Mouse (Mus musculus) forebrain, embryonic 12.5 days (tissue): ENCODE measurements around the gene Tmc4. TPM values are rescaled to one million over a fixed set of nuclear protein-coding genes. Genes with fewer than 3 reads are reported as not detected.
"Not testable (repeated sequence)": the region's sequence is repeated elsewhere in the genome, so short reads cannot be mapped to it uniquely, and the experiment has no call there.

Experiments used
- ATAC-seq: fragments of 200-750 bp; cut with Nextera tagmentation; 2 replicates; pipeline ENCODE4 v1.8.0; 2017; ENCODE audit warnings: moderate TSS enrichment; ENCODE audit not compliant: low FRiP score
- H3K27ac ChIP-seq: fragments of 300-500 bp; sonication (generic); 2 replicates; pipeline ENCODE4 v1.5.1; 2016; ENCODE audit warnings: mild to moderate bottlenecking
- H3K27me3 ChIP-seq: fragments of 300-500 bp; sonication (generic); 2 replicates; pipeline ENCODE4 v1.6.1; 2016; ENCODE audit warnings: mild to moderate bottlenecking
- H3K36me3 ChIP-seq: fragments of 300-500 bp; sonication (generic); replicated peaks from 2 replicates; pipeline ENCODE4 v1.6.1; 2016; ENCODE audit warnings: mild to moderate bottlenecking
- H3K4me1 ChIP-seq: fragments of 300-500 bp; sonication (generic); 2 replicates; pipeline ENCODE4 v1.6.1; 2016
- H3K4me2 ChIP-seq: fragments of 300-500 bp; sonication (generic); 2 replicates; pipeline ENCODE4 v1.6.1; 2016; ENCODE audit warnings: mild to moderate bottlenecking, moderate library complexity
- H3K4me3 ChIP-seq: fragments of 300-500 bp; sonication (generic); replicated peaks from 2 replicates; pipeline ENCODE4 v1.5.1; 2016; ENCODE audit warnings: mild to moderate bottlenecking
- H3K9ac ChIP-seq: fragments of 300-500 bp; sonication (generic); 2 replicates; pipeline ENCODE4 v1.6.1; 2016; ENCODE audit warnings: mild to moderate bottlenecking
- H3K9me3 ChIP-seq: fragments of 300-500 bp; sonication (generic); 2 replicates; pipeline ENCODE4 v1.6.1; 2016
- WGBS: fragments of 180-500 bp; shearing (Covaris S2); methylation state at CpG from one replicate; pipeline ENCODE4 v1.1.7; 2016; 5-methylcytosine and 5-hydroxymethylcytosine counted together
- polyA plus RNA-seq: library from polyadenylated mRNA; unstranded; fragments of >200 nt; fragmentation: Nextera tagmentation; extraction: Ambion mirVana; gene quantifications from 2 replicates; pipeline ENCODE4 v1.2.1, GENCODE M21; 2016

The Tmc4 gene
- polyA plus RNA-seq, 1 experiment from 2014 or later: 2.9 TPM

DNA sequence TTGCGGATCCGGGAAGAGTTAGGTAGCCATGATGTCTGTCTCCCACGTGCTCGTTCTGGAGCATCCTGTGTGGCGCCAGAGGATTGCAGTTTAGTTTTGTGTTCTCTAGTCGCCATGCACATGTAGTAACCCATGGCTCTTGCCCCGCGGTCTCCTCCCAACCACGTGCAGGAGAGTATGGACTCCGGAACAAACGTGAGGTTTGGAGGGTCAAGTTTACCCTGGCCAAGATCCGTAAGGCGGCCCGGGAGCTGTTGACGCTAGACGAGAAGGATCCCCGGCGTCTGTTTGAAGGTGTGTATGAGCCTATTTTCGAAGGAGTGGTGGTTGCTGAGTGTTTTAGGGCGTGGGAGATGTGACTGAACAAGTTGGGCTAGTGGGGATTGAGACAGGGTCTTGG lies 27.1 kb upstream of the Tmc4 start:
- Histone ChIP-seq H3K27me3 (no peaks in the 10 kb centered on the region), H3K36me3 (peaks cover 49% of the 10 kb centered on the region), H3K9ac (peak overlapping the region; percentile 93), H3K9me3 (no peaks in the 10 kb centered on the region), H3K4me3 (peak overlapping the region; percentile 88), H3K27ac (peak overlapping the region; percentile 95), H3K4me2 (peak overlapping the region; percentile 93), H3K4me1 (peaks cover 23% of the 10 kb centered on the region)
- WGBS: 2% methylated on average over 20 of the region's 20 CpGs
- ATAC-seq: no peak; the same call in 1 of the 2 replicates

DNA sequence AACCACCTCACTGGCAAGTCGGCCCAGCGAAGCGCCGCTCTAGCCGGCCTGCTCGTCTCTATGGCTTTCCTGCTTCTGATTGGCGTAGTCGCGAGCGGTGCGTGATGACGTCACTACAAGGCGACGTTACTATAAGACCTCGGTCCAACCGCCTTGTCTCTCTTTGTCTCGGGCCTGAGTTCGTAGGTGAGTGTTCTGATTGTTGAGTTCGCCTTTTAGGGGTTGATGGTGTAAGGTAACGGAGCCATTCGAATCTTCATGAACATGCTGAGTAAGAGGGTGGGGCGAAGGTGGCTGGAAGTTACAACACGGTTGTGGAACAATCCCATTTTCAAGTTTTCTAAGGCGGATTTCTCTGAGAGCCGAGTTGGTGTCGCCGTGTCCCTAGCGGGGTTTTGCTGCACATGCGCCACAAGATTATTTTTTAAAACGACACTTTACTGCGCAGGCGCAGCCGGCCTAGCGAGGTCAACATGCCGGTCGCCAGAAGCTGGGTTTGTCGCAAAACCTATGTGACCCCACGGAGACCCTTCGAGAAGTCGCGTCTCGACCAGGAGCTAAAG lies 26.6 kb upstream of the Tmc4 start, which contains the start of gene Rps9:
TSS of gene Rps9 (plus strand) at position 115 of the 563 bp plus-strand sequence.
- peaks cover 23% of the 10 kb centered on the region for H3K4me1 ChIP-seq
- H3K36me3 ChIP-seq: peaks cover 55% of the 10 kb centered on the region
- no peaks in the 10 kb centered on the region for H3K9me3 ChIP-seq
- peak within 1 kb of the TSS; percentile 93 for H3K9ac ChIP-seq
- H3K27ac ChIP-seq: peak within 1 kb of the TSS; percentile 95
- H3K4me3 ChIP-seq: peak within 1 kb of the TSS; percentile 88
- H3K27me3 ChIP-seq: no peaks in the 10 kb centered on the region
- peak; percentile 97 for ATAC-seq
- 1% methylated on average over 42 of the region's 42 CpGs for WGBS
- peak within 1 kb of the TSS; percentile 93 for H3K4me2 ChIP-seq

DNA sequence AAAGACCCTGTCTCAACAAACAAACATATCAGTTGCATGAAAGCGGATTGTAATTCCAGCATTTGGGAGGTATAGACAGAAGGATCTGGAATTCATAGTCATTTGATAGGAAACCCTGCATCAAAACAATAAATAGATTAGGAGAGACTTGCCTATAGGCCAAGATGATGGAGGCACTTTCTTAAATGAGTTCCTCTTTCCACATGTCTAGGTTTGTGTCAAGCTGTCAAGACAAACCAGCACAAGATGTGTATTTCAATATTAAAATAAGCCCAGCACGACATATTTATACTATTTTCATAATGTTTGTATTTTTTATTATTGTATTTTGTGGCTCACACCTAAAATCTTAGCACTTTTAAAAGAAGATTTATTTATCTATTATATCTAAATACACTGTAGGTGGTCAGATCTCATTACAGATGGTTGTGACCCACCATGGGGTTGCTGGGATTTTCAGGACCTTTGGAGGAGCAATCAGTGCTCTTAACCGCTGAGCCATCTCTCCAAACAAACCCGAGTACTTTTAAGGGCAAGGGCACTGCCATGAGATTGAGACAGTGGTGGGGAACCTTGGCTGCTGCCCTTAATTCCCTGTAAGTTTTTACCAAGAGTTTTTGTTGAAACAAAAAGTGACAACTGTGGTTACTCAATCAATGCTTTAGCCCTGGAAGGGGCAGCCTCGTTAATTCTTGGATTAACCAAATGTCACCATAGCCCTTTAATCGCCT lies 26.0 kb upstream of the Tmc4 start:
- peak overlapping the region; percentile 88 for H3K4me3 ChIP-seq
- WGBS: 23% methylated on average over 6 of the region's 6 CpGs
- H3K9ac ChIP-seq: peak overlapping the region; percentile 93
- H3K27me3 ChIP-seq: no peaks in the 10 kb centered on the region
- peak overlapping the region; percentile 93 for H3K4me2 ChIP-seq
- peaks cover 60% of the 10 kb centered on the region for H3K36me3 ChIP-seq
- H3K9me3 ChIP-seq: no peaks in the 10 kb centered on the region
- ATAC-seq: peak; percentile 58
- H3K27ac ChIP-seq: peak overlapping the region; percentile 95
- H3K4me1 ChIP-seq: peaks cover 23% of the 10 kb centered on the region

DNA sequence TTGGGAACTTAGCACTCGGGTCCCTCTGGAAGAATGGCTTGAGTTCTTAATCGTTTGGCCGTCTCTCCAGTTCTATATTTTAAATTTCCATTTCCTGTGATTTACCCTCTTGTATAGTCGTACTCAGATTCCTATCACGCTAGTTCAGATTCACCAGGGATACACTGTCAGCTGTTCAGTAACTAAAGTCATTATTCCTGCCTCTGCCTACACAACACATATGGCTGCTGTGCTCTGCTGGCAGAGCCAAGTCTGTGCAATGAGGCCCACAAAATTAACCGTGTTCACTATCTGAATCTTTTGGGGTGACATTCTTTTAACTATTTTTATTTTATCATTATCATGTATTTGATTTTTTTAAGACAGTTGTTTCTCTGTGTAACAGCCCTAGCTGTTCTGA lies 21.1 kb upstream of the Tmc4 start:
- 94% methylated on average over 6 of the region's 6 CpGs for WGBS
- Histone ChIP-seq H3K9me3 (no peaks in the 10 kb centered on the region), H3K4me3 (no peak overlapping the region), H3K9ac (no peak overlapping the region), H3K27me3 (no peaks in the 10 kb centered on the region), H3K4me2 (no peak overlapping the region), H3K4me1 (peaks cover 14% of the 10 kb centered on the region), H3K36me3 (peaks cover 50% of the 10 kb centered on the region), H3K27ac (no peak overlapping the region)
- ATAC-seq: no peak

DNA sequence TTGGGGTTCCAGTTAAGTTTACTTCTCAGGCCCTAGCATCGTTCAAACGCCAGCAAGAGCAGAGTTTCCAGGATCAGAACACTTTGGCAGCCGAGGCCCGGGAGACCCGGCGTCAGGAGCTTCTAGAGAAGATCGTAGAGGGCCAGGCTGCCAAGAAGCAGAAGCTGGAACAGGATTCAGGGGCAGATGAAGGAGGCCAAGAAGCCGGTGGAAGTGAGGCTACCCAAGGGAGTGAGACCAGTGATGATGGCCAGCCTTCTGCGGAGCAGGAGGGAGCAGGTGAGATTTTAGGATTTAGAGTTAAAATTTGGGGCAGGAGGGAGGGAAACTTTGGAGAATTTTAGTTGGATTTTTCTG lies 17.6 kb upstream of the Tmc4 start:
- Histone ChIP-seq H3K9ac (peak overlapping the region; percentile 86), H3K27ac (peak overlapping the region; percentile 95), H3K4me3 (peak overlapping the region; percentile 59), H3K4me2 (peak overlapping the region; percentile 74), H3K36me3 (peaks cover 36% of the 10 kb centered on the region), H3K4me1 (peaks cover 26% of the 10 kb centered on the region)
- WGBS: 7% methylated on average over 9 of the region's 9 CpGs
- not testable (repeated sequence) for ATAC-seq, H3K27me3 ChIP-seq, H3K9me3 ChIP-seq

DNA sequence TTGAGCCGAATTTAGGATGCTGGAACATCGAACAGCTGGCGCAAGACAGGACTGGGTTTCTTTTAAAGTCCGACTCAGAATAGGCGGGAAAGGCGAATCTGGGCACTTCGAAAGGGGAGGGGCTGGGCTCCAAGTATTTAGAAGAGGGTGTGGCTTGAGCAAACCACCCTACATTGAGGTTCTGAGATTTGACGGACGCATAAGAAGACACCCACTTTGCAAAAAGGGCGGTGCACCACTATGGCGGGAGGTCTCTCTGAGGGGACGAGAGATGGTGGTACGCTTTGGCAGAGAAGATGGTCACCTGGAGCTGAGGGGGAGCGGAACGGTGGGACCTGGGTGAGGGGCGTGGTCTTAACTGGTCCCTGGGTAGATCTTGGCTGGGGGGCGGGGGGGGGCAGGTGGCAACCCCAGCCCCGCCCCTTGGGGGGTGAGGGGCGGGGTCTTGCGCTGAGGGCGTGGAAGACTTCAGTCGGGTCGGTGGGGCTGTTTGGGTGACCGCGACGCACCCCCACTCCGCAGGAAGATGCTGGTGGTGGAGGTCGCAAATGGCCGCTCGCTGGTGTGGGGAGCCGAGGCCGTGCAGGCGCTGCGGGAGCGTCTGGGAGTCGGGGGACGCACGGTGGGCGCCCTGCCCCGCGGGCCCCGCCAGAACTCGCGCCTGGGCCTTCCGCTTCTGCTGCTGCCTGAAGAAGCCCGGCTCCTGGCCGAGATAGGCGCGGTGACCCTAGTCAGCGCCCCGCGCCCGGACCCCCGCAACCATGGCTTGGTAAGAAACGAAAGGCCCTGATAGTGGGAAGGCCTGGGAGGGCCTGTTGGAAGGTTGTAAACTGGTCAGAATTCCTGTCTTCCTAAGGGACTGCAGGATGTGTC lies 17.0 kb upstream of the Tmc4 start:
- peak overlapping the region; percentile 59 for H3K4me3 ChIP-seq
- peak overlapping the region; percentile 86 for H3K9ac ChIP-seq
- no peaks in the 10 kb centered on the region for H3K27me3 ChIP-seq
- H3K4me2 ChIP-seq: peak overlapping the region; percentile 74
- H3K9me3 ChIP-seq: no peaks in the 10 kb centered on the region
- peak overlapping the region; percentile 95 for H3K27ac ChIP-seq
- peaks cover 26% of the 10 kb centered on the region for H3K4me1 ChIP-seq
- WGBS: under 1% methylated on average over 54 of the region's 55 CpGs
- H3K36me3 ChIP-seq: peaks cover 30% of the 10 kb centered on the region
- ATAC-seq: peak; percentile 61

DNA sequence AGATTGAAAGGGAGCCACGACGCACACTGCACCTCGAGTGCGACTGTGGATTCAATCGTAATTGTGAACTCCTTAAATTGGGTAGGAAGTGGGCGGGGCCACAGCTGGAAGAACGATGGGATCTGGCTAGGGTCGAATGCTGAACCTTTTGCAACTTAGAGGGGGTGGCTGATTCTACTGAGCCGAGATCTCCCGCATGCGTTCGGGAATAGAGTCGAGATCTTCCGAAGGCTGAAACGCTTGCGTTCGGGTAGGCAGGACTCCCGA lies 16.4 kb upstream of the Tmc4 start:
- no peaks in the 10 kb centered on the region for H3K27me3 ChIP-seq
- H3K4me1 ChIP-seq: peaks cover 26% of the 10 kb centered on the region
- WGBS: under 1% methylated on average over 18 of the region's 18 CpGs
- ATAC-seq: no peak; the same call in 1 of the 2 replicates
- H3K36me3 ChIP-seq: peaks cover 24% of the 10 kb centered on the region
- H3K4me2 ChIP-seq: peak overlapping the region; percentile 74
- H3K9me3 ChIP-seq: no peaks in the 10 kb centered on the region
- peak overlapping the region; percentile 86 for H3K9ac ChIP-seq
- peak overlapping the region; percentile 59 for H3K4me3 ChIP-seq
- peak overlapping the region; percentile 95 for H3K27ac ChIP-seq

DNA sequence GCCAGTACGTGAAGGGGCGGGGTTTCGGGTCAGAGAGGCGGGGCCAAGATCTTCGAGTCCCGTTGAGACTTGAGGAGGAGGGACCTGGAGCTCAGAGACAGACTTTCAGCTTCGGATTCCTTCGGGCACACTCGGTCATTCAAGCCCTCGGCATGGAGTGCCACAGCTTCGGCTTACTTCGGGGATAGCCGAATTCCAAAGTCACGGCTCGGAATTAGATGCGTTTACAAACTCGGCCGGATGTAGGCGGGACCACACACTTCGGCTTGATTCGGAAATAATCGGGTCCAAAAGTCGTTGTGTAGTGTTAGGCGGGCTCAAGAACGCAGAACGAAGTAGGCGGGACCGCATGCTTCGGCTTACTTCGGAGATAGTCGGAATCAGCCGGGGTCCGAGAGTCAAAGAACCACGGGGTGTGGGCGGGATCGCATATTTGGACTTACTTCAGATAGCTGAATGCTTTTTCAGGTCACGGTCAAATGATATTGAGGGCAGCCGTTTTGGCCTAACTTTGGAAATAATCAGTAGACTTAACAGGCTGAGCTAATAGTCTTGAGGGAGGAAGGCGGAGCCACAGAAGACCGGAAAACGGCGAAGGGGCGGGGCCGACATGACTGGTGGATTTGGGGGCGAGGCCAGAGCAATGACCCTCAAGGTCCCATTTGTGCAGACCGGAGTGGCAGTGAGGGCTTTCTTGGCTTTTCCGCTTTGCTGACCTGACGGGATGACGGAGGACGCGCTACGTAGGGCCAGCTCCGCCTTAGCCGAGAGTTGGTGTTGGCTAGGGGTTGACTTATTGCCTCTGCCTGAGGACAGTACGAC lies 15.8 kb upstream of the Tmc4 start, which contains the start of gene Mboat7:
TSS of gene Mboat7 (minus strand) at position 537 of the 822 bp plus-strand sequence.
- Histone ChIP-seq H3K4me2 (peak within 1 kb of the TSS; percentile 74), H3K36me3 (peaks cover 19% of the 10 kb centered on the region), H3K4me1 (peaks cover 26% of the 10 kb centered on the region), H3K9ac (peak within 1 kb of the TSS; percentile 86), H3K4me3 (peak within 1 kb of the TSS; percentile 59), H3K9me3 (no peaks in the 10 kb centered on the region), H3K27me3 (no peaks in the 10 kb centered on the region), H3K27ac (peak within 1 kb of the TSS; percentile 95)
- under 1% methylated on average over 55 of the region's 55 CpGs for WGBS
- ATAC-seq: peak; percentile 87

DNA sequence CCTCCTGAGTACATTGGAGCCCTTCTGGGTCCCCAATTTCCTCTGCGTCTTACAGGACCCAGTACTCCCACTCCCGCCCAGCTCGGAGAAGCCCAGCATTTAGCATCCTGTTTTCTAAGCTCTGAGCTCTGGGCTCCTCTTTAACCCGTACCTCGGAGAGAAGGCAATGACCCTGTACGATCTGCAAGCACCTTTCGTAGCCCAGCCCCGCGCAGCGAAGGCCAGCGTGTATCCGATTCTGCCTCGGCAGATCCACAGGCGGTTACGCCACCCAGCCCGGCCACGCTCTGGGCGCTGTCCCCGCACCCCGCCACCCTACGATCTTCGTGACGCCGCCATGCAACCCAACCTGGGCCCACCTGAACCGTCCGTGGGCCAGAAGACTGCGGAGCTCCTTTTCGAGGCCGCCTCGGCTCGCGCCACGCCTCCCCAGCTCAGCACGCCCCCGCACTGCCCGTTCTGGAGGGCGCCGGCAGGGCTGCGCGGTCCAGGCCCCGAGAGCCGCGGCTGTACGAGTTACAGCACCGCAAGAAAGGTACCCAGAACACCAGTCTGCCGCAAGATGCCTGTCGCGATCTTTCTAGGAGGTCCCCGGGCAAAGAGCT lies 15.1 kb upstream of the Tmc4 start, which contains the start of gene Tsen34:
TSS of gene Tsen34 (plus strand) at position 482 of the 605 bp plus-strand sequence.
- Histone ChIP-seq H3K9ac (peak within 1 kb of the TSS; percentile 86), H3K36me3 (peaks cover 14% of the 10 kb centered on the region), H3K4me2 (peak within 1 kb of the TSS; percentile 74), H3K4me1 (peaks cover 26% of the 10 kb centered on the region), H3K9me3 (no peaks in the 10 kb centered on the region), H3K4me3 (peak within 1 kb of the TSS; percentile 59), H3K27me3 (no peaks in the 10 kb centered on the region), H3K27ac (peak within 1 kb of the TSS; percentile 95)
- under 1% methylated on average over 49 of the region's 49 CpGs for WGBS
- ATAC-seq: no peak; the same call in 1 of the 2 replicates

DNA sequence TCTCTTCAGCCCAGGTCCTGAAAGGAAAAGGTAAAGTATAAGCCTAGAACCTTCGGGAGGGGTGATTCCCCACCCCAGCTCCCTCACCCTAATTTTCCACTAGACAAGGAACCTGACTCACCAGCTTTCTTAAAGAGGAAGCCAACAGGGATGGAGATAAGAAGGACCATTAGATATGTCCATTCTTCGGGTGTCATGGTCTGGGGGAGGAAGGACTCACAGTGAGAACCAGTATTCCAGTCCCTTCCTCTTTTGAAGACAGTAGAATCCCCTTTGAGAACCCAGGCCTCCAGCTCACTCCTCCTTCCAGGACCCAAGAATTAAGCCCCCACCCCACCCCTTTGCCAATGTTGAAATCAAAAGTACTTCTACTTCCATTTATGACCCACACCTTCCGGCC lies 14.6 kb upstream of the Tmc4 start:
- Histone ChIP-seq H3K36me3 (peaks cover 14% of the 10 kb centered on the region), H3K4me3 (peak overlapping the region; percentile 59), H3K27ac (peak overlapping the region; percentile 95; the same call in 1 of the 2 replicates), H3K4me2 (peak overlapping the region; percentile 74), H3K27me3 (no peaks in the 10 kb centered on the region), H3K9me3 (no peaks in the 10 kb centered on the region), H3K9ac (peak overlapping the region; percentile 86), H3K4me1 (peaks cover 26% of the 10 kb centered on the region)
- 41% methylated on average over 3 of the region's 3 CpGs for WGBS
- ATAC-seq: no peak

DNA sequence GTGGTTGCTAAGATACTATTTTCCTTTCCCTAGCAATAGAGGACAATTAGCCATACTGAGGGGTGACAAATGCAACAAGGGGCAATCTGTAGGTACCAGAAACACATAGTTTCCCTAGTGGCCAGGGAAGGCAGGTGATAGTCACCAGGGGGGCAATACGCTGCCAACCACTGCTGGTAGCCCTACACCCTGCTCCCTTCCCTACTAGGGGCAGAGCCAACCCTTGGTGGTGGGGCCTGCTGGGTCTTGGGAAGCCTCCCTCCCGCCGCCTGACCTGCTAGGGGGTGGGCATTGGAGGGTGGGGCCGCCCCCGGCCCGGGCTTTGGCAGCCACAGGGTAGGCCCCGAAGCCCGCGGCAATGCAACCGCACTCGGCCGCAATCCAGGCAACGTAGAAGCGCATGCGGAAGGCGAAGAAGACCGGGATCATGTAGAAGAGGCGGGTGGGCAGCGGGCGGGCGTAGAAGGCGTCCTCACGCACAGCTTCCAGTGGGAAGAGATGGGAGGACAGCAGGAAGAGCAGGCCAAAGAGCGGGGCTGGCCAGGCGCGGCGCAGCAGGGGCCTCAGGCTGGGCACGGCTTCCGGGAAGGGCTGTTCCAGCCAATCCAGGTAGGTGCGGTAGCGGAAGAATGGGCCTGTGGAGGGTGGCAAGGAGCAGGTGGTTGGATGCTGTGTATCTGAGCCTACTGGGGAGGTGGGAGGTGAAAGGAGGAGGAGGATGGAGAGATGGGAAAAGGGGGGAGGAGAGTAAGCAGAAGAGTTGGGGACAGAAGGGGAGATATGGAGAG lies 8.2 kb upstream of the Tmc4 start:
- no peak overlapping the region for H3K9ac ChIP-seq
- H3K36me3 ChIP-seq: 0 out of 2 replicates have a peak, but pooled peaks cover 18% of the 10 kb centered on the region
- no peak overlapping the region for H3K4me2 ChIP-seq
- 81% methylated on average over 31 of the region's 31 CpGs for WGBS
- H3K27ac ChIP-seq: no peak overlapping the region
- H3K9me3 ChIP-seq: no peaks in the 10 kb centered on the region
- ATAC-seq: no peak
- no peaks in the 10 kb centered on the region for H3K27me3 ChIP-seq
- H3K4me3 ChIP-seq: no peak overlapping the region
- H3K4me1 ChIP-seq: peaks cover 18% of the 10 kb centered on the region
